Mouse (Mus musculus): ENCODE measurements around the gene Vps37c. TPM values are rescaled to one million over a fixed set of nuclear protein-coding genes. Genes with fewer than 3 reads are reported as not detected.

The Vps37c gene
- polyA plus RNA-seq, 1 experiment = 60.2 TPM

DNA sequence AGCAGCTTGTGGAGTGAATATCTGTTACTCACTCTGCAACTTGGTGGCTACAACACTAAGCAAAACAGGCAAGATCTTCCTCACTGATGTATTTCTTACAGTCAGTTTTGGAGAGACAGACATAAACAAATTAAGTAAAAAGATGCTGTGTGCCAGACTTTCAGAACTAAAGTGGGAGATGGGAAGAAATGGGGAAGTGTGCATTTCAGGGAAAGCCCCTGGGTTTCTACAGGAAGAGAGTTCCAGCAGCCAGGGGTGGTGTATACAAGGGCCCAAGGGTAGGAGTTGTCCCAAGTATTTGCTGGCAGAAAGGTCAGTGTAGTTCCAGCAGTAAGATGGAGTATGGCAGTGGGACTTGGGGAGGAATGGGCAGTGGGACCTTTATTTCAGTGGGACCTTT, 71.0 kb downstream of the Vps37c start:
- Histone ChIP-seq H3K9me3 (no peaks in the 10 kb centered on the region), H3K27me3 (replicated peaks) (peaks cover 27% of the 10 kb centered on the region), H3K36me3 (replicated peaks; ENCODE audit: low read length) (no peaks in the 10 kb centered on the region), H3K4me1 (peaks cover 21% of the 10 kb centered on the region), H3K4me3 (replicated peaks) (no peak overlapping the region)
- TF ChIP-seq GATA1 (IDR thresholded peaks at IDR 0.05; ENCODE audit: borderline replicate concordance, low read length) (no peak), FLI1 (IDR thresholded peaks at IDR 0.05; ENCODE audit: low read length) (no peak)

- no peaks in the 10 kb centered on the region for H3K36me3 ChIP-seq (replicated peaks; ENCODE audit: low read length)
- peaks cover 21% of the 10 kb centered on the region for H3K4me1 ChIP-seq
- no peak for TF ChIP-seq GATA1 (IDR thresholded peaks at IDR 0.05; ENCODE audit: borderline replicate concordance, low read length)
- TF ChIP-seq FLI1 (IDR thresholded peaks at IDR 0.05; ENCODE audit: low read length) = no peak
These were observed 71.7 kb downstream of the Vps37c start for GRCm38 (mm10) chr19:10759983-10760831.

DNA sequence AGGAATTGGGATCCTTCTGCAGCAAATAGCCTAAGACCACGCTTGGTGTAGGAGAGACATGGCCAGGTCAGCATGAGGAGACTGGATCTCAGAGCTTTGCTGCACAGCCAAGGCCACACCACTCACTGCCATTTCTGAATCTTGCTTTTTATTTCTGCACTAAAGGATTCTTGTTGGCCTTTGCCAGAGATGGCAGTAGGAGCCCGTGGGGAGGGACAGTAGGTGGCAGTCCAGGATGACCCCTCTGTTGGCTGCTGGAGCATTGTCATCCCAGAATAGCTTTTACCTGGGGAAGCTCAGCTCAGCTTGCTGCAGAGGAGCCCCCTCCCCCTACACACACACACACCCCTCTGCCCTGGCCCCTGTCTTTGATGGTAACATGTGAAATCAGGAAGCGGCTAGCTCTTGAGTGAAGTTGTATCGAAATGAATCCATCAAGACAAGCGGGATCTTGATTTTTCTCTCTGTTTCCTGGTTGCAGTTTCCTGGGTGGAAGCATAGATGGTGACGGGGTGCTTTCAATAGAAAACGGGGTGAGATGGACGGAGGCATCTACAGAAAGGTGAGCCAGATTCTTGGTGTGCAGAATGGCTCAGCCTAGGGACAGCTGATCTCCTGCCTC, 73.4 kb downstream of the Vps37c start:
- H3K4me1 ChIP-seq = peaks cover 21% of the 10 kb centered on the region
- H3K27me3 ChIP-seq (replicated peaks) = peaks cover 28% of the 10 kb centered on the region
- H3K36me3 ChIP-seq (replicated peaks; ENCODE audit: low read length) = no peaks in the 10 kb centered on the region
- no peaks in the 10 kb centered on the region for H3K9me3 ChIP-seq
- no peak for TF ChIP-seq FLI1 (IDR thresholded peaks at IDR 0.05; ENCODE audit: low read length)
- no peak overlapping the region for H3K4me3 ChIP-seq (replicated peaks)

More at GRCm38 (mm10) chr19:10759983-10760831, 71.7 kb downstream of the Vps37c start:
- no peaks in the 10 kb centered on the region for H3K9me3 ChIP-seq
- no peak overlapping the region for H3K4me3 ChIP-seq (replicated peaks)
- peaks cover 27% of the 10 kb centered on the region for H3K27me3 ChIP-seq (replicated peaks)

- H3K36me3 ChIP-seq (replicated peaks; ENCODE audit: low read length) = no peaks in the 10 kb centered on the region
- H3K4me1 ChIP-seq = peaks cover 21% of the 10 kb centered on the region
- TF ChIP-seq FLI1 (IDR thresholded peaks at IDR 0.05; ENCODE audit: low read length) = no peak
- TF ChIP-seq GATA1 (IDR thresholded peaks at IDR 0.05; ENCODE audit: borderline replicate concordance, low read length) = no peak
- H3K27me3 ChIP-seq (replicated peaks) = peaks cover 32% of the 10 kb centered on the region
- no peak overlapping the region for H3K4me3 ChIP-seq (replicated peaks)
- H3K9me3 ChIP-seq = no peaks in the 10 kb centered on the region
These were observed 73.9 kb downstream of the Vps37c start for GRCm38 (mm10) chr19:10762468-10762867.

DNA sequence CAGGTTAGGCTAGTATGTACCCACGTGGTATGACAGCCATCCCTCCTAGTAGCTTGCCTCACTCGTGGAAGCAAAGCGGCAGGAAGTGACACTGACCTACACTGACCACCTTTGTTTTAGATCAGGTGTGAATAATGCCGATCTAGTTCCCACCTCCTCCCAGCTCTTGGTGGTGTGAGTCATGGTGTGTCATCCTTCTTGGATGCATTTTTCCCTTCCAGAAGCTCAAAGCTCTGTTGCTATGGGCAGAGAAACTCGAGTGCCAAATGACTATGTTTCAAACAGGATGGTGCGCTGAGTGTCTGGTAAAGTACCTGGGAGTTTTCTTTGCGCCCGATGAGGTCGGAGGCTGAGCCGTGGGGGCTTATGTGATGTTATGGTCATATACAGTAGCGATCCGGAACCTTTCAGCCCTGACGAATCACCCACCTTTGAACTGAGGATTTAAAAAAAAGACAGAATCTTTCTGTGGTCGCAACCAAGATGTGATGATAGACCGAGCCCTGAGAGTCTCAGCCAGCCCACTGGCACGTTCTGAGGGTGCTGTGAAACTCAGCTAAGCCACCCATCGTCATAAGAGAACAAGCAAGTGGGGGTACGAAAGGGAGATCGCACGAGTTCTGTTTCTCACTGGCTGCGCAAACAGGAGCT, 75.0 kb downstream of the Vps37c start:
- peaks cover 35% of the 10 kb centered on the region for H3K27me3 ChIP-seq (replicated peaks)
- no peaks in the 10 kb centered on the region for H3K9me3 ChIP-seq
- H3K36me3 ChIP-seq (replicated peaks; ENCODE audit: low read length) = no peaks in the 10 kb centered on the region
- peaks cover 21% of the 10 kb centered on the region for H3K4me1 ChIP-seq
- H3K4me3 ChIP-seq (replicated peaks) = no peak overlapping the region
- TF ChIP-seq FLI1 (IDR thresholded peaks at IDR 0.05; ENCODE audit: low read length) = no peak
- no peak for TF ChIP-seq GATA1 (IDR thresholded peaks at IDR 0.05; ENCODE audit: borderline replicate concordance, low read length)

Other genes with a start within 250 kb of the Vps37c start
- 0.12 TPM in 1 of 2 replicates, not detected in the other for gene Lrrc10b, start 231.3 kb upstream of the Vps37c start, polyA plus RNA-seq (2012; ENCODE audit: insufficient read depth, low replicate concordance)
- gene Ppp1r32, start 205.8 kb upstream of the Vps37c start, polyA plus RNA-seq (2012; ENCODE audit: insufficient read depth, low replicate concordance) = 2.2 and 23.1 TPM in 2 replicates
- 6.9 and 11.1 TPM in 2 replicates for gene Cpsf7, start 163.5 kb upstream of the Vps37c start, polyA plus RNA-seq (2012; ENCODE audit: insufficient read depth, low replicate concordance)
- 1.5 and 8.7 TPM in 2 replicates for gene Sdhaf2, start 162.6 kb upstream of the Vps37c start, polyA plus RNA-seq (2012; ENCODE audit: insufficient read depth, low replicate concordance)
- gene Tmem216, start 132.5 kb upstream of the Vps37c start, polyA plus RNA-seq (2012; ENCODE audit: insufficient read depth, low replicate concordance) = 0.85 and 2.7 TPM in 2 replicates
- 19.0 and 19.6 TPM in 2 replicates for gene Cyb561a3, start 111.6 kb upstream of the Vps37c start, polyA plus RNA-seq (2012; ENCODE audit: insufficient read depth, low replicate concordance)
- gene Tmem138, start 111.4 kb upstream of the Vps37c start, polyA plus RNA-seq (2012; ENCODE audit: insufficient read depth, low replicate concordance) = 2.5 and 5.2 TPM in 2 replicates
- 9.8 and 16.8 TPM in 2 replicates for gene Ddb1, start 83.4 kb upstream of the Vps37c start, polyA plus RNA-seq (2012; ENCODE audit: insufficient read depth, low replicate concordance)
- 3.5 and 7.3 TPM in 2 replicates for gene Tkfc, start 83.1 kb upstream of the Vps37c start, polyA plus RNA-seq (2012; ENCODE audit: insufficient read depth, low replicate concordance)
- gene Vwce, start 54.5 kb upstream of the Vps37c start, polyA plus RNA-seq (2012; ENCODE audit: insufficient read depth, low replicate concordance) = 0.46 TPM in 1 of 2 replicates, not detected in the other
- not detected in 2 replicates for gene Pga5, start 10.7 kb upstream of the Vps37c start, polyA plus RNA-seq (2012; ENCODE audit: insufficient read depth, low replicate concordance)
- gene Cd5, start 50.3 kb downstream of the Vps37c start, polyA plus RNA-seq (2012; ENCODE audit: insufficient read depth, low replicate concordance) = not detected in 2 replicates
- gene Cd6, start 141.3 kb downstream of the Vps37c start, polyA plus RNA-seq (2012; ENCODE audit: insufficient read depth, low replicate concordance) = not detected in 2 replicates
- gene Slc15a3, start 151.0 kb downstream of the Vps37c start, polyA plus RNA-seq (2012; ENCODE audit: insufficient read depth, low replicate concordance) = 13.1 and 29.4 TPM in 2 replicates
- gene Tmem132a, start 181.2 kb downstream of the Vps37c start, polyA plus RNA-seq (2012; ENCODE audit: insufficient read depth, low replicate concordance) = 1.0 and 2.9 TPM in 2 replicates
- 6.7 and 17.2 TPM in 2 replicates for gene Tmem109, start 193.3 kb downstream of the Vps37c start, polyA plus RNA-seq (2012; ENCODE audit: insufficient read depth, low replicate concordance)
- 16.9 and 54.8 TPM in 2 replicates for gene Prpf19, start 206.5 kb downstream of the Vps37c start, polyA plus RNA-seq (2012; ENCODE audit: insufficient read depth, low replicate concordance)
- gene Zp1, start 231.9 kb downstream of the Vps37c start, polyA plus RNA-seq (2012; ENCODE audit: insufficient read depth, low replicate concordance) = not detected in 2 replicates
- gene Ptgdr2, start 248.4 kb downstream of the Vps37c start, polyA plus RNA-seq (2012; ENCODE audit: insufficient read depth, low replicate concordance) = not detected in 2 replicates

All from megakaryocyte, embryonic 14.5 days (primary cell).